Mouse (Mus musculus): Measurements from ENCODE around the gene Ccdc63. TPM values are rescaled to one million over a fixed set of nuclear protein-coding genes. Genes with fewer than 3 reads are reported as not detected.

The Ccdc63 gene
- polyA plus RNA-seq, 1 experiment from 2014 or later: 0.03 TPM

- Histone ChIP-seq H3K4me1 (ENCODE audit: control insufficient read depth, insufficient read depth, low read length) (peaks cover 4% of the 10 kb centered on the region; the same call in 1 of the 2 replicates), H3K4me3 (ENCODE audit: low read depth, low read length) (no peak overlapping the region), H3K27me3 (ENCODE audit: control insufficient read depth, insufficient read depth, low read length) (peaks cover 4% of the 10 kb centered on the region; the same call in 1 of the 2 replicates), H3K9ac (ENCODE audit: low read length) (no peak overlapping the region), H3K9me3 (ENCODE audit: control insufficient read depth, low read length) (no peaks in the 10 kb centered on the region), H3K27ac (ENCODE audit: low read depth, low read length) (no peak overlapping the region), H3K36me3 (ENCODE audit: control insufficient read depth, insufficient read depth, low read length) (no peaks in the 10 kb centered on the region), H3K4me2 (no peak overlapping the region)
- peak; percentile 71 for DNase-seq (ENCODE audit: low spot score, missing footprints)
- WGBS: 92% methylated on average over 9 of the region's 9 CpGs
- no peak for ATAC-seq (ENCODE audit: low FRiP score)
Observed at GRCm38 (mm10) chr5:122133050-122133389, 7.6 kb downstream of the Ccdc63 start.

GRCm38 (mm10) chr5:122132167-122133049, 8.2 kb downstream of the Ccdc63 start:
- ATAC-seq (ENCODE audit: low FRiP score) (no peak), DNase-seq (ENCODE audit: low spot score, missing footprints) (peak; percentile 77)
- no peaks in the 10 kb centered on the region for H3K9me3 ChIP-seq (ENCODE audit: control insufficient read depth, low read length)
- H3K9ac ChIP-seq (ENCODE audit: low read length): 0 out of 2 replicates have a peak overlapping the region, but pooled peaks have one; percentile 32
- peak overlapping the region; percentile 29 for H3K4me3 ChIP-seq (ENCODE audit: low read depth, low read length)
- peaks cover 4% of the 10 kb centered on the region; the same call in 1 of the 2 replicates for H3K27me3 ChIP-seq (ENCODE audit: control insufficient read depth, insufficient read depth, low read length)
- no peaks in the 10 kb centered on the region for H3K36me3 ChIP-seq (ENCODE audit: control insufficient read depth, insufficient read depth, low read length)
- H3K4me1 ChIP-seq (ENCODE audit: control insufficient read depth, insufficient read depth, low read length): peaks cover 4% of the 10 kb centered on the region; the same call in 1 of the 2 replicates
- WGBS: 26% methylated on average over 26 of the region's 26 CpGs
- H3K27ac ChIP-seq (ENCODE audit: low read depth, low read length): no peak overlapping the region
- peak overlapping the region; percentile 65 for H3K4me2 ChIP-seq

DNA sequence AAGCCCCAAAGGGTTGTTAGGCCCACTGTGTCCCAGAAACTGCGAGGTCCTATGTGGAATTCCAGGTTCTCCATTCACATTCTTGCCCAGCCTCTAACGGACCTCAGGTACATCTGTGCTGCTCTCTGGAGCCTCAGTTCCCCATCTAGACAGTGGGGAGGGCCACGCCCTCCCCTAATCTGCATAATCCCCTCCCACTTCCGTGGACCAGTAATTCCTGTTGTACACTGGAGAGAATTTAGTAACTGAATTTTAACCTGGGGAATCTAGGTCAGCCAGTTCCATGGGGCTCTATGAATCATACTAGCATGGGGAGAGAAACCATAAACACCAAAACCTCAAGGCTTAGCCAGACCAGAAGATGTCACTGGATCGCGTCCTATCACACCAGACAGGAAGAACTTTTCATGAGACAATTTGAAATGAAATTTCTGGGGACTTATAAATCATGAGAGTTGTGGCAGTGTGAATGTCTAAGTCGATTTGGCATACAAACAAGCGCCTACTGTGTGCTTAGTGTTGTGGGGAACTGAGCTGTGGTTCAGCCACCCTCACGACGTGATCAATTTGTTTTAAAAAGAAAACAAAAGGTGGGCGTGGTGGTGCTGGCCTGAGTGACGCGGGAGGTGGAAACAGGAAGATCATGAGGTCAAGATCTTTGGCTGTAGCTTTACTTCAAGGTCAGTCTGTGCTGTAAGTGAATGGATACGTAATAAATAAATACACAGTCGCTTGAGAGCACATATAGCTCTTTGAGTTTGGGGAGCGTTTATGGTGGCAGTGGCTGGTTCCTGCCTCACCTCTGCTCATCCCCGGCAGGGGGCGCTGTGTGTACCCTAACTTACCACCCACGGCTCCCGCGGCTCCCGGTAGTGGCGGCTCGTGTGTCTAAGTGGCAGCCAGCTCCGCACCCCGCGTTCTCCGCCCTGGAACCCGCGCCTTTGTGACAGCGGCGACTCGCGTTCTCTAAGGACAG, 9.3 kb downstream of the Ccdc63 start:
- ATAC-seq (ENCODE audit: low FRiP score): 0 out of 2 replicates have a peak, but pooled peaks have one; percentile 46
- H3K9me3 ChIP-seq (ENCODE audit: control insufficient read depth, low read length): no peaks in the 10 kb centered on the region
- H3K9ac ChIP-seq (ENCODE audit: low read length): 0 out of 2 replicates have a peak overlapping the region, but pooled peaks have one; percentile 32

DNA sequence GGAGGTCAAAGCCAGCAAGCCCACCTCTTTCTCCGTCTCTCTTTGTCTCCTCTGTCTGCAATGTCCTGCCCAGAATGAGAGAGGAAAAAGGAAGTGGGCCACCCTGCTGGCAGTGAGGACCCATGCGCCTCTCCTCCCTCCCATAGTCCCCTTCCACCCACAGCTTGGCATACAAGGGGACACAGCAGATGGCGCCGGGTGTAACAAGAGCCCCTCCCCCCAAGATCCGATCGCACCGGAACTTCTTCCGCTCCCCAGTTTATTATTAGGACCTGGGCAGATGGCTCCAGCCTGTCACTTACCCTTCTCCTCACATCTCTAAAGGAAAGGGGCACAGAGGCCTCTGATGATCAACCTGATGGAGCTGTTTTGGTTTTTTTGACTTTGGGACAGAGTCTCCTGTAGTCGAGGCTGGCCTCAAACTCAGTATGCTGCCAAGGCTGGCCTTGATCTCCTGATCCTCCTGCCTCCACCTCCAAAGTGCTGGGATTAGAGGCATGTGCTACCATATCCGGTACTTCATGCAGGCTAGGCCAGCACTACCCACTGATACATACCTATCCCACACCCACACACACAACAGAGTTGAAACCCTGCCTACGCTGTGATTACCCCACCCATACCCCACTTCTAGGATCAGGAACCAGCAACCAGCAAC, 10.2 kb downstream of the Ccdc63 start:
- peaks cover 4% of the 10 kb centered on the region; the same call in 1 of the 2 replicates for H3K27me3 ChIP-seq (ENCODE audit: control insufficient read depth, insufficient read depth, low read length)
- no peak overlapping the region for H3K4me2 ChIP-seq
- H3K4me1 ChIP-seq (ENCODE audit: control insufficient read depth, insufficient read depth, low read length): peaks cover 4% of the 10 kb centered on the region; the same call in 1 of the 2 replicates
- no peak overlapping the region for H3K27ac ChIP-seq (ENCODE audit: low read depth, low read length)
- H3K4me3 ChIP-seq (ENCODE audit: low read depth, low read length): no peak overlapping the region
- 89% methylated on average over 11 of the region's 11 CpGs for WGBS
- no peaks in the 10 kb centered on the region for H3K36me3 ChIP-seq (ENCODE audit: control insufficient read depth, insufficient read depth, low read length)
- H3K9me3 ChIP-seq (ENCODE audit: control insufficient read depth, low read length): no peaks in the 10 kb centered on the region
- DNase-seq (ENCODE audit: low spot score, missing footprints): peak; percentile 79
- no peak overlapping the region for H3K9ac ChIP-seq (ENCODE audit: low read length)
- ATAC-seq (ENCODE audit: low FRiP score): no peak

More for the DNA sequence above, 9.3 kb downstream of the Ccdc63 start:
- H3K27ac ChIP-seq (ENCODE audit: low read depth, low read length): no peak overlapping the region
- 10% methylated on average over 34 of the region's 34 CpGs for WGBS
- H3K4me2 ChIP-seq: peak overlapping the region; percentile 65
- H3K4me1 ChIP-seq (ENCODE audit: control insufficient read depth, insufficient read depth, low read length): peaks cover 4% of the 10 kb centered on the region; the same call in 1 of the 2 replicates
- H3K4me3 ChIP-seq (ENCODE audit: low read depth, low read length): peak overlapping the region; percentile 29
- H3K27me3 ChIP-seq (ENCODE audit: control insufficient read depth, insufficient read depth, low read length): peaks cover 4% of the 10 kb centered on the region; the same call in 1 of the 2 replicates
- peak; percentile 97 for DNase-seq (ENCODE audit: low spot score, missing footprints)
- no peaks in the 10 kb centered on the region for H3K36me3 ChIP-seq (ENCODE audit: control insufficient read depth, insufficient read depth, low read length)

GRCm38 (mm10) chr5:122129068-122129655, 11.5 kb downstream of the Ccdc63 start:
- H3K9me3 ChIP-seq (ENCODE audit: control insufficient read depth, low read length): no peaks in the 10 kb centered on the region
- no peak overlapping the region for H3K4me3 ChIP-seq (ENCODE audit: low read depth, low read length)
- H3K27ac ChIP-seq (ENCODE audit: low read depth, low read length): no peak overlapping the region
- peak; percentile 93 for DNase-seq (ENCODE audit: low spot score, missing footprints)
- H3K4me2 ChIP-seq: no peak overlapping the region
- H3K9ac ChIP-seq (ENCODE audit: low read length): no peak overlapping the region
- no peaks in the 10 kb centered on the region for H3K36me3 ChIP-seq (ENCODE audit: control insufficient read depth, insufficient read depth, low read length)
- WGBS: 31% methylated on average over 16 of the region's 16 CpGs
- ATAC-seq (ENCODE audit: low FRiP score): peak; percentile 42; the same call in 1 of the 2 replicates
- peaks cover 4% of the 10 kb centered on the region; the same call in 1 of the 2 replicates for H3K27me3 ChIP-seq (ENCODE audit: control insufficient read depth, insufficient read depth, low read length)
- H3K4me1 ChIP-seq (ENCODE audit: control insufficient read depth, insufficient read depth, low read length): peaks cover 4% of the 10 kb centered on the region; the same call in 1 of the 2 replicates

- Histone ChIP-seq H3K27ac (ENCODE audit: low read depth, low read length) (no peak overlapping the region), H3K9me3 (ENCODE audit: control insufficient read depth, low read length) (no peaks in the 10 kb centered on the region), H3K4me1 (ENCODE audit: control insufficient read depth, insufficient read depth, low read length) (no peaks in the 10 kb centered on the region), H3K27me3 (ENCODE audit: control insufficient read depth, insufficient read depth, low read length) (no peaks in the 10 kb centered on the region), H3K36me3 (ENCODE audit: control insufficient read depth, insufficient read depth, low read length) (no peaks in the 10 kb centered on the region), H3K9ac (ENCODE audit: low read length) (no peak overlapping the region), H3K4me3 (ENCODE audit: low read depth, low read length) (no peak overlapping the region), H3K4me2 (no peak overlapping the region)
- ATAC-seq (ENCODE audit: low FRiP score) (no peak), DNase-seq (ENCODE audit: low spot score, missing footprints) (peak; percentile 66)
- WGBS: 80% methylated on average over 8 of the region's 8 CpGs
Observed at GRCm38 (mm10) chr5:122125211-122125760, 15.3 kb downstream of the Ccdc63 start.

GRCm38 (mm10) chr5:122116243-122116642, 24.4 kb downstream of the Ccdc63 start:
- 84% methylated on average over 6 of the region's 6 CpGs for WGBS
- ATAC-seq (ENCODE audit: low FRiP score): no peak
- H3K9me3 ChIP-seq (ENCODE audit: control insufficient read depth, low read length): no peaks in the 10 kb centered on the region

GRCm38 (mm10) chr5:122115266-122115763, 25.3 kb downstream of the Ccdc63 start:
- no peak overlapping the region for H3K4me2 ChIP-seq
- no peak overlapping the region for H3K9ac ChIP-seq (ENCODE audit: low read length)
- no peaks in the 10 kb centered on the region for H3K36me3 ChIP-seq (ENCODE audit: control insufficient read depth, insufficient read depth, low read length)
- no peaks in the 10 kb centered on the region for H3K27me3 ChIP-seq (ENCODE audit: control insufficient read depth, insufficient read depth, low read length)
- WGBS: 96% methylated on average over 9 of the region's 9 CpGs
- DNase-seq (ENCODE audit: low spot score, missing footprints) (peak; percentile 82), ATAC-seq (ENCODE audit: low FRiP score) (no peak)
- H3K27ac ChIP-seq (ENCODE audit: low read depth, low read length): no peak overlapping the region
- no peaks in the 10 kb centered on the region for H3K4me1 ChIP-seq (ENCODE audit: control insufficient read depth, insufficient read depth, low read length)
- H3K4me3 ChIP-seq (ENCODE audit: low read depth, low read length): no peak overlapping the region
- no peaks in the 10 kb centered on the region for H3K9me3 ChIP-seq (ENCODE audit: control insufficient read depth, low read length)

More at GRCm38 (mm10) chr5:122116243-122116642, 24.4 kb downstream of the Ccdc63 start:
- Histone ChIP-seq H3K4me1 (ENCODE audit: control insufficient read depth, insufficient read depth, low read length) (no peaks in the 10 kb centered on the region), H3K27ac (ENCODE audit: low read depth, low read length) (no peak overlapping the region), H3K4me2 (no peak overlapping the region), H3K27me3 (ENCODE audit: control insufficient read depth, insufficient read depth, low read length) (no peaks in the 10 kb centered on the region), H3K36me3 (ENCODE audit: control insufficient read depth, insufficient read depth, low read length) (no peaks in the 10 kb centered on the region), H3K4me3 (ENCODE audit: low read depth, low read length) (no peak overlapping the region), H3K9ac (ENCODE audit: low read length) (no peak overlapping the region)
- DNase-seq (ENCODE audit: low spot score, missing footprints): peak; percentile 83
